Mouse (Mus musculus) G1E (cell line): ENCODE measurements around the gene F830045P16Rik. TPM values are rescaled to one million over a fixed set of nuclear protein-coding genes. Genes with fewer than 3 reads are reported as not detected.

Experiments used
- ATAC-seq: 2 replicates; pipeline ENCODE4 v1.8.0; 2016; ENCODE audit warnings: mild to moderate bottlenecking; ENCODE audit not compliant: insufficient number of reproducible peaks, poor library complexity, low FRiP score, severe bottlenecking; ENCODE audit errors: extremely low read depth
- DNase-seq: peaks from one replicate; pipeline ENCODE4 v3.0.0; 2012; ENCODE audit warnings: low spot score
- H3K27me3 ChIP-seq: 2 replicates; pipeline ENCODE4 v1.6.1; 2012; ENCODE audit warnings: mild to moderate bottlenecking, low read length, inconsistent platforms; ENCODE audit not compliant: insufficient read depth
- H3K36me3 ChIP-seq: replicated peaks from 2 replicates; pipeline ENCODE3; 2012; ENCODE audit warnings: mild to moderate bottlenecking, inconsistent platforms
- H3K4me1 ChIP-seq: 2 replicates; pipeline ENCODE4 v1.6.1; 2012; ENCODE audit warnings: low read depth, low read length, inconsistent platforms, mixed read lengths; ENCODE audit not compliant: insufficient read depth
- H3K4me3 ChIP-seq: 2 replicates; pipeline ENCODE4 v1.5.1; 2012; ENCODE audit warnings: low read depth, mild to moderate bottlenecking, inconsistent platforms, low read length, moderate library complexity, mixed read lengths
- H3K9me3 ChIP-seq: replicated peaks from 2 replicates; pipeline ENCODE4 v1.6.1; 2012; ENCODE audit warnings: inconsistent platforms
- CTCF ChIP-seq: IDR thresholded peaks from 2 replicates; pipeline ENCODE4 v1.5.1; 2012; ENCODE audit warnings: low read depth, low read length, inconsistent platforms, mixed read lengths
- GATA1 ChIP-seq: IDR thresholded peaks from 2 replicates; pipeline ENCODE4 v1.6.1; 2012; ENCODE audit warnings: borderline replicate concordance, low read length, inconsistent platforms, mixed read lengths
- GATA2 ChIP-seq: IDR thresholded peaks from 2 replicates; pipeline ENCODE4 v1.6.1; 2012; ENCODE audit warnings: low read depth, low read length, inconsistent platforms, borderline replicate concordance
- POLR2AphosphoS5 ChIP-seq: IDR thresholded peaks from 2 replicates; pipeline ENCODE4 v1.6.1; 2012; ENCODE audit warnings: low read depth, low read length, inconsistent platforms; ENCODE audit not compliant: insufficient replicate concordance
- TAL1 ChIP-seq: conservative IDR thresholded peaks from 2 replicates; pipeline ENCODE4 v1.6.1; 2012; ENCODE audit warnings: low read depth, low read length, inconsistent platforms, mixed read lengths
- polyA plus RNA-seq: library from polyadenylated mRNA; stranded (reverse); fragments of >175 nt; gene quantifications from 2 replicates; pipeline ENCODE4 v1.2.3, GENCODE M21; 2012
- total RNA-seq, 2 experiments: library from RNA; stranded (forward) in 1 of 2; stranded (reverse) in 1 of 2; fragments of 200-1000 nt in 1 of 2; fragments of >200 nt in 1 of 2; fragmentation: Nextera tagmentation in 1 of 2; gene quantifications; 2 replicates each; pipeline ENCODE4 v1.2.3; 2014 to 2017

Gene F830045P16Rik
- total and polyA plus RNA-seq, 3 experiments = not detected

DNA sequence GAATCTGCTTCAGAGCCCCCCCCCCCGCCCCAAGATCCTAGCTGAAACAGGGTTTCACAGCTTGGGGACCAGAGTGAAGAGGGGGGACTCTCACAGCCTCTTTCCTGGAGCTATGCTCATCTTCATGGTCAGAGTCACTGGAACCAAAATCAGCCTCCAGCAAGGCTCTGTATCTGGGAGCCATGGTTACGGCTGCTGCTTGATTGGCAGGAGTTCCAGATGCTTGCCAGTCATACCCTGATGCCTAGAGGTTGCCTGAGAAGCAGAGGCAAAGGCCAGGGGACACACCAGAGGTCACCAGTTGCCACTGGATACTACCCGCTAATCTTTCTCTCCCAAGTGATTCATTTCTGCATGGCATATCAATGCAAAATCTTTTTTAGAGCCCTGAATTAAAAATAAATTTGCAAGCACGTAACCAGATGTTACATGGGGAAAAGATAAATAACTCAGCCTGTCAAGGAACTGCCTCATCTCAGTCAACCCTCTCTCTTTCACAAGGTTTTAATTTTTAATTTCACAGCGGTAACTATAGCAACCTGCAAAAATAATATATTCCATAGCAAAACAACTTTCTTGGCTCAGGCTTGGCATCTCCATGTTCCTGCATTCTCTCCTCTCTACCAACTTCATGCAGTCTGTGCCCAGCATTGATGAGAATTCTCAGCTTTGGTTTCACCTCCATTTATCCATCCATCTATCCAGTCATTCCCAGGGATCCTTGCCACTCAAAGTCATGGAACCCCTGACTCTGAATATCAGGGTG, 27.7 kb upstream of the F830045P16Rik start:
- H3K36me3 ChIP-seq = no peaks in the 10 kb centered on the region
- H3K27me3 ChIP-seq = peaks cover 5% of the 10 kb centered on the region
- H3K4me3 ChIP-seq = no peak overlapping the region
- no peaks in the 10 kb centered on the region for H3K9me3 ChIP-seq
- no peaks in the 10 kb centered on the region for H3K4me1 ChIP-seq
- ATAC-seq = no peak
- DNase-seq = no peak
- TF ChIP-seq POLR2AphosphoS5 (no peak), TAL1 (no peak), CTCF (no peak), GATA2 (no peak), GATA1 (no peak)

DNA sequence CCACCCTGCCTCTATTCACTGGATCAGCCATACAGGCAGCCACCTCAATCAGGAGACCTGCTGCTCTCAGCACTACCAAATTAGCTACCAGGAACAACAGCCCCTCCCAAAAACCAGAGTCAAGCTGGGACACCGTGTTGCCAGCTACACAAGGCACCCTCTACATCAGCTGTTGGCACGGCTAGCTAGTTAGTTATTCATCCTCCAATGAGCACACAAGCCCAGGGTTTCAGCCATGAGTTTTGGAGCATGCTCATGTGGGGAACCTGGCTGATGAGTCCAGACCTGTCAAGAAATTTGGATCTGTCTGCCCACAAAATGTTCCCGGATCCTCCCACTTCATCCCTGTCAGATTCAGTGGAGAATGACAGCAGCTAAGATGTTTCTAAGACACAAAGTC, 25.4 kb upstream of the F830045P16Rik start:
- DNase-seq (no peak), ATAC-seq (no peak)
- no peak overlapping the region for H3K4me3 ChIP-seq
- peaks cover 5% of the 10 kb centered on the region for H3K27me3 ChIP-seq
- TF ChIP-seq GATA2 (no peak), TAL1 (no peak), GATA1 (no peak), POLR2AphosphoS5 (no peak), CTCF (no peak)
- no peaks in the 10 kb centered on the region for H3K36me3 ChIP-seq
- no peaks in the 10 kb centered on the region for H3K4me1 ChIP-seq
- H3K9me3 ChIP-seq = no peaks in the 10 kb centered on the region

DNA sequence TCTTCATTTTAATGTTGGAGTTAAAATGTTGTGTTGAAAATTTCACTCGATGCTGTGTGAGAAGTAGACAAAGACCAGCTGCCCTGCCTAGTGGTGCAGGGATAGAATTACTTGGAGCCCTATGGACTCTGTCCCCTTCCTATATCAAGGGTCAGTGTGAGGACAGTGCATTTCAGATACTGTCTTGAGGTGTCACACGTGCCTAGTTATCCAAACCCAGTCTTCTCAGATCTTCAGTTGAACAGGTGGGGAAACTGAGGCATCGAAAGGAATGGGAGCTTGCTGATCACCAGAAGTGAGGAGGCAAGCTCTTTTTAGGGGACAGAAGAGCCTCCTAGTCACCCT, 22.4 kb upstream of the F830045P16Rik start:
- DNase-seq = no peak
- H3K27me3 ChIP-seq = peaks cover 2% of the 10 kb centered on the region
- H3K9me3 ChIP-seq = no peaks in the 10 kb centered on the region
- no peaks in the 10 kb centered on the region for H3K4me1 ChIP-seq
- H3K36me3 ChIP-seq = no peaks in the 10 kb centered on the region
- no peak for TF ChIP-seq CTCF
- TF ChIP-seq GATA2 = no peak
- TF ChIP-seq GATA1 = no peak
- no peak for TF ChIP-seq TAL1
- no peak for TF ChIP-seq POLR2AphosphoS5
- no peak for ATAC-seq
- no peak overlapping the region for H3K4me3 ChIP-seq

DNA sequence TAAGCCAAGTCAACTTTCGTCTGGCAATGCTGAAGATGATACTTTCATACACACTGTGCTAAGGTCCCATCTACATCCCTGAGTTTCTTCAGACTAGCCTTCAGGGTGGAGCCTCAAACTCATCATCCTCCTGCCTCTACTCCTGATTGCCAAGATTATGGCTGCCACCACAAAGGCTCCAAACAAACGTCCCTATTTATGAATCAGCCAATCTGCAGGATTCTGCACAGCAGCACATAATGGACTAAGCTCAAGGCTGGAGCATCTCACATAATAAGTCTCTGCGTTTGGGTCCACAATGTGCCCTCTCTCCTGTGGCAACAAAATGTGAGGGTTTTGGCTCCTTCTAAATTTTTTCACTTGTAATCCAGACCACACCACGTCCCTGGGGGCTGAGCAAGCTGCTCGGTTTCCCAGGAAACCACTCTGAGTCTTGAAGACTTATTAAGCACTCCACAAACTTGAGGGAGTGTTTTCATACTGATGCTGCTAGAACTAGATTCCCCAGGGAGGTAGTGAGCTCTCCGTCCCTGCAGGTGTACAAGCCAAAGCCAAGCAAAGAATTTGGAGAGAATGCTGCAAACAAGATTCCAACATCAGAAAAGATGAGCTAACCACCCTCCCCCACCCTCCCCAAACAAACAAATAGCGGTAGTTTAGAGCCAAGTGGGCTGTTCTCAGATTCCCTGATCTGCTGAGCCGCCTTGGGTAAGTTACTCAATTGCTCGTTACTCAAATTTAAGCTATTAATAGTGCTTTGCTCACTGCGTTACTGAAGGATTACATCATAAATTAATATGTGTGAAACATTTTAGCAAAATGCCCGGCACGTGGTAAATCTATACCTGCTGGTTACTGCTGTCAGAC, 21.8 kb upstream of the F830045P16Rik start:
- DNase-seq = no peak
- ATAC-seq = no peak
- TF ChIP-seq POLR2AphosphoS5 (no peak), GATA1 (no peak), GATA2 (no peak), CTCF (no peak), TAL1 (no peak)
- Histone ChIP-seq H3K4me3 (no peak overlapping the region), H3K4me1 (no peaks in the 10 kb centered on the region), H3K9me3 (no peaks in the 10 kb centered on the region), H3K36me3 (no peaks in the 10 kb centered on the region), H3K27me3 (peaks cover under 1% of the 10 kb centered on the region)

DNA sequence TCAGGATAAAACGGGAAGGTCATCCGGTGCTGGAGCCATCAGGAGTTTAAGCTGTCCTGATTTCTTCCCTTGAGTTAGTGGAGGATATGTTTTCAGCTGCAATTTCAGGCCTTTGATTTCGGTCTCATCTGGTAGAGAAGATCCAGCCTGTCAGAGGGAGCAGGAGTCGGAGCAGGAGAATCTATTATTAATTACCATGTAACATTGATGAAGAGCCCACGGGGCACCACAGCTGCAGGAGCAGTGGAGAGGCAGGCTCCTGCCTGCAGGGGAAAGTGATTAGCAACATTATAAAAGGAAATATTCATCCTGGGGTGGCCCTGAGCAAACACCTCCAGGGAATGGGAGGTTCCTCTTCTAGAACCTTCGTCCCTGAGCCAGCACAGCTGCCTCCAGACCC, 19.7 kb upstream of the F830045P16Rik start:
- no peaks in the 10 kb centered on the region; the same call in 1 of the 2 replicates for H3K27me3 ChIP-seq
- ATAC-seq = no peak
- no peaks in the 10 kb centered on the region for H3K9me3 ChIP-seq
- no peak for TF ChIP-seq CTCF
- TF ChIP-seq TAL1 = no peak
- TF ChIP-seq GATA1 = no peak
- TF ChIP-seq GATA2 = no peak
- no peak for TF ChIP-seq POLR2AphosphoS5
- no peak overlapping the region for H3K4me3 ChIP-seq
- DNase-seq = no peak
- no peaks in the 10 kb centered on the region for H3K36me3 ChIP-seq
- H3K4me1 ChIP-seq = no peaks in the 10 kb centered on the region

DNA sequence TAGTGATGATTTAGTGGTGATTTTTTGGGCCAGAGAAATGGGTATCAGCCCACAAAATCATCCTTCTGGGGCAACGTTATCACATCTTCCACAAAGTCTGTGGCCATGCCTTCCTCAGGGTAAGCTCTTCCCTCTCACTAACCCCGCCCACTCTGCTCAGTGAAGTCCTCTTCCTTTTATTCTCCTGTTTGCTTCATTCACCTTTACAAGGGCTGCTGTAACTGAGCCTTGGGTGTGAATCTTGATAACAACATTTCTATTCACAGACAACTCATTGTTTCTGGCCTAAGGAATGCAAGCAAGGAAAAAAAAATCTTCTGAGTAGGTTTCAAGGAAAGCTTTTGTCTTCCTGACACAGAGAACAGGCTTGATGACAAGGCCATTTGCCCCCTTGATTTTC, 14.4 kb upstream of the F830045P16Rik start:
- DNase-seq = no peak
- Histone ChIP-seq H3K4me3 (no peak overlapping the region), H3K36me3 (no peaks in the 10 kb centered on the region), H3K9me3 (no peaks in the 10 kb centered on the region), H3K27me3 (peaks cover 12% of the 10 kb centered on the region), H3K4me1 (no peaks in the 10 kb centered on the region; the same call in 1 of the 2 replicates)
- no peak for TF ChIP-seq CTCF
- no peak for TF ChIP-seq TAL1
- TF ChIP-seq GATA1 = no peak
- no peak for TF ChIP-seq GATA2
- no peak for TF ChIP-seq POLR2AphosphoS5
- no peak for ATAC-seq
